Mouse (Mus musculus): Measurements from ENCODE around the gene Rragc. TPM values are rescaled to one million over a fixed set of nuclear protein-coding genes. Genes with fewer than 3 reads are reported as not detected.
A peak's percentile ranks its signal among the peaks of the same experiment; 100 is the strongest.

Rragc gene
- polyA plus RNA-seq, 1 experiment from 2014 or later = 54.3 TPM

DNA sequence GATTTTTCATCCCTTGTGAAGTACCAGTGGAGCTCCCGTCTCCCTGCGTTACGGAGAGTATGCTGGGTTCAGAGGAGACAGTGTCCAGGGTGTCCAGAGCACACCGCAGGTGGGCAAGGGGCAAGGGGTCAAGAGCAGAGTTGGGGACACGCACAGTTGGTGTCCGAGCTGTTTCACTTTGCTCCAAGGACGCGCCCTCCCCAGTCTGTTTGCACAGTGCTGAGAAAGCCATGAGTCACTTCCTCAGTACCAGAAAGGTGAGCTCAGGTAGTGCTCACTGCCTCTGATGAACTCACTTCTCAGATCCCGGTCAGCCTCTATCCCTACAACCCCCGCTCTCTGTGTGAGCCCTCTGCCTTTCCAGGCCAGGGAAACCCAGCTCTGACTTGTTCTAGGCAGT lies 32.4 kb downstream of the Rragc start:
- ATAC-seq (ENCODE audit: insufficient read depth) (peak; percentile 63; the same call in 1 of the 2 replicates), DNase-seq (no peak)
- H3K9me3 ChIP-seq (ENCODE audit: low read depth, low read length) = no peaks in the 10 kb centered on the region
- H3K4me3 ChIP-seq (ENCODE audit: low read depth, low read length) = no peak overlapping the region
- no peaks in the 10 kb centered on the region for H3K4me1 ChIP-seq (ENCODE audit: insufficient read depth)
- H3K36me3 ChIP-seq (ENCODE audit: insufficient read depth) = no peaks in the 10 kb centered on the region
- 54% methylated on average over 10 of the region's 10 CpGs for WGBS
- H3K27ac ChIP-seq (ENCODE audit: low read depth) = no peak overlapping the region
- H3K9ac ChIP-seq = no peak overlapping the region
- H3K4me2 ChIP-seq = no peak overlapping the region
- TF ChIP-seq CTCF (IDR thresholded peaks at IDR 0.05; ENCODE audit: low read depth) = no peak
- H3K27me3 ChIP-seq (ENCODE audit: insufficient read depth, low read length) = no peaks in the 10 kb centered on the region; the same call in 1 of the 2 replicates

DNA sequence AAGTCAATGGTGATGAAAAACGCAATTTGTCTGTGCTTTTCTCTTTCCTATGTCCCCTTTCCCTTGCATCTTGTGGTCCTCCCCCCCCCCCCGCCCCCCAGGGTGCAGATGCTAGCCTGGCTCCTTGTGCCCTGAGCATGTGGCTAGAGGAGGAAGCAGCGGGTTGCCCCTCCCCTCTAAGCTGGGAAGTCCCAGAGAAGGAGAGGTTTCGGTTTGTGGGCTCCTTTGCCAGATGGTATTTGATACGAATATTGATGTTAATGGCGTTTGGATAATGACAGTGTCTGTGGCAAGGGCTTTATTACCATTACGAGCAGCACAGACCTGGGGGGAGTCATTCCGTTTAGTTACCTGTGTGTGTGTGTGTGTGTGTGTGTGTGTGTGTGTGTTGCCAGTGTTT lies 34.8 kb downstream of the Rragc start:
- Histone ChIP-seq H3K4me1 (ENCODE audit: insufficient read depth) (no peaks in the 10 kb centered on the region), H3K9ac (no peak overlapping the region), H3K27me3 (ENCODE audit: insufficient read depth, low read length) (peaks cover 8% of the 10 kb centered on the region), H3K27ac (ENCODE audit: low read depth) (no peak overlapping the region), H3K4me2 (no peak overlapping the region), H3K4me3 (ENCODE audit: low read depth, low read length) (no peak overlapping the region), H3K36me3 (ENCODE audit: insufficient read depth) (no peaks in the 10 kb centered on the region), H3K9me3 (ENCODE audit: low read depth, low read length) (no peaks in the 10 kb centered on the region)
- no peak for ATAC-seq (ENCODE audit: insufficient read depth)
- TF ChIP-seq CTCF (IDR thresholded peaks at IDR 0.05; ENCODE audit: low read depth) = no peak
- DNase-seq = no peak
- WGBS = 39% methylated on average over 8 of the region's 8 CpGs

DNA sequence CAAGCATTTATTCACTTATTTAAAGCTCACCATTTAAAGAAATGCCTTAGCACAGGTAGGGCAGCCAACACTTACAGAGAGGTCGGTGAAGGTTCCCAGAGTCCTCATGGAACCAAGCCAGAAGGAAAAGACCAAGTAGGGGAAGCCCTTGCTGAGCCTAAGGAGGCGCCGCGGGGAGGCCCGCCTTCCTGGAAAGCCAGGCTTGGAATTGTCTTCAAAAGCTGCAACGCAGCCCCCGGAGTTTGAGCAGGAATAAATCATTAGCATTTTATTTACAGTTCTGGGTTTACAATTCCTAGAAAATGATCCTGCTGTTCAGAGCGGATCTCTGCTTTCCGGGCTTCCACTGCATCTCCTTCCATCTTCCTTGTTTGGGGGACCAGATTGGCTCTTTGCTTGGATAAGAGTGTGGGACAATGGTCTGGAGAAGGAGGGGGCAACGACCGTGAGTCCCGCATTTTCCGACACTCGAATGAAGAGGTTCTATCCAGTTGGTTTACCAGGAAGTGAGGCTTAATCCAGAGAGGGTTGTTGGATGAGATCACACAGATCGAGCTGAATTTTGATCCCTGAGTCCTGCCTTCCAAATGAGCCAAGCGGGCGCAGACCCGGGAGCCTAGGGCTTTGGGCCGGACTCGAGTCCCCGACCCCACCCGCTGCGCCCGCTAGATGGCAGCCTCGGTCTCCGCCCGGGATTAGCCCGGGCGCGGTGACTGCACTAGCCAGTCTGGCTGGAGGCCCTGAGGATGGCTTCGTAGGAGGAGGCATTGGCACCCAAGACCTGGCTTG lies 39.7 kb downstream of the Rragc start:
- DNase-seq (peak; percentile 93), ATAC-seq (ENCODE audit: insufficient read depth) (peak; percentile 91)
- peak overlapping the region; percentile 32 for H3K9ac ChIP-seq
- no peaks in the 10 kb centered on the region for H3K36me3 ChIP-seq (ENCODE audit: insufficient read depth)
- H3K27ac ChIP-seq (ENCODE audit: low read depth) = no peak overlapping the region
- H3K4me2 ChIP-seq = peak overlapping the region; percentile 49
- H3K4me1 ChIP-seq (ENCODE audit: insufficient read depth) = no peaks in the 10 kb centered on the region
- H3K27me3 ChIP-seq (ENCODE audit: insufficient read depth, low read length) = peaks cover 11% of the 10 kb centered on the region
- TF ChIP-seq CTCF (IDR thresholded peaks at IDR 0.05; ENCODE audit: low read depth) = peak; percentile 87
- H3K9me3 ChIP-seq (ENCODE audit: low read depth, low read length) = no peaks in the 10 kb centered on the region
- H3K4me3 ChIP-seq (ENCODE audit: low read depth, low read length) = peak overlapping the region; percentile 14; the same call in 1 of the 2 replicates
- WGBS = 4% methylated on average over 31 of the region's 31 CpGs

DNA sequence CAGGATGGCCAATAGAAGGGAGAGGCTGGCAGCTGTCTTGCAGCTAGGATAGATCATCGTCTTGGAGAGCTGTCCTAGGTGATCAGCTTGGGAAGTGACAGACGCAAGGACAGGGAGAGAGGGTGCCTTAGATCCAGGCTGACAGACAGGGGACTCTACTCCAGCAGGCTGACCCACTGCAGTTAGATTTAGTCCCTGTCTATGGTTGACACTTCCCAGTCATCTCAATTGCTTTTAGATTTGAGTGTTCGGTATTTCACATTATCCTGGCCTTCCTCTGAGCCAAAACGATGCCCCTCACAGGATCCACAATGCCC lies 40.2 kb downstream of the Rragc start:
- no peak for TF ChIP-seq CTCF (IDR thresholded peaks at IDR 0.05; ENCODE audit: low read depth)
- Histone ChIP-seq H3K9me3 (ENCODE audit: low read depth, low read length) (no peaks in the 10 kb centered on the region), H3K27ac (ENCODE audit: low read depth) (no peak overlapping the region), H3K9ac (no peak overlapping the region), H3K4me1 (ENCODE audit: insufficient read depth) (no peaks in the 10 kb centered on the region), H3K4me2 (peak overlapping the region; percentile 49), H3K4me3 (ENCODE audit: low read depth, low read length) (no peak overlapping the region), H3K36me3 (ENCODE audit: insufficient read depth) (no peaks in the 10 kb centered on the region), H3K27me3 (ENCODE audit: insufficient read depth, low read length) (peaks cover 11% of the 10 kb centered on the region)
- 60% methylated on average over 4 of the region's 4 CpGs for WGBS
- ATAC-seq (ENCODE audit: insufficient read depth) (no peak; the same call in 1 of the 2 replicates), DNase-seq (no peak)

DNA sequence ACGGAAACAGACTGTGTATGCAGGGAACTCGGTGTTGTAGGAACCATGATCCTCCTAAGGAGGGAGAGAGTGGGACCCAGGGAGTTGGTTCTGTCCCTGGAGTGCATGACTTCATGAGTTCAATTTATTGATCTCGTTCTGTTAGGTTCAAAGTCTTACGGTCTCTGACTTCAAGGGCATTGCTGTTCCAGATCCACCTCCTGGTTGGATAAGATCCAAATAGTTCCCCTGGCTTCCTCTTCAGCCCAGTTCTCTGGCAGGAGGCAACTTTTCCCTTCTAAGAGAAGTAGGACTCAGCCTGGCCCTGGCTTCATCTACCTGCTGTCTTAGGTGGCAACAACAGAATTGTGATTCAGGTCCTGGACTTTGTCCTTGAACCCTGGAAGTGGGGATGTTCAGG lies 40.6 kb downstream of the Rragc start:
- H3K4me1 ChIP-seq (ENCODE audit: insufficient read depth) = no peaks in the 10 kb centered on the region
- peaks cover 11% of the 10 kb centered on the region for H3K27me3 ChIP-seq (ENCODE audit: insufficient read depth, low read length)
- no peak overlapping the region for H3K4me3 ChIP-seq (ENCODE audit: low read depth, low read length)
- ATAC-seq (ENCODE audit: insufficient read depth) (no peak), DNase-seq (no peak)
- no peak overlapping the region for H3K4me2 ChIP-seq
- H3K9me3 ChIP-seq (ENCODE audit: low read depth, low read length) = no peaks in the 10 kb centered on the region
- H3K9ac ChIP-seq = no peak overlapping the region
- WGBS = 62% methylated on average over 4 of the region's 4 CpGs
- TF ChIP-seq CTCF (IDR thresholded peaks at IDR 0.05; ENCODE audit: low read depth) = no peak
- H3K36me3 ChIP-seq (ENCODE audit: insufficient read depth) = no peaks in the 10 kb centered on the region
- no peak overlapping the region for H3K27ac ChIP-seq (ENCODE audit: low read depth)

DNA sequence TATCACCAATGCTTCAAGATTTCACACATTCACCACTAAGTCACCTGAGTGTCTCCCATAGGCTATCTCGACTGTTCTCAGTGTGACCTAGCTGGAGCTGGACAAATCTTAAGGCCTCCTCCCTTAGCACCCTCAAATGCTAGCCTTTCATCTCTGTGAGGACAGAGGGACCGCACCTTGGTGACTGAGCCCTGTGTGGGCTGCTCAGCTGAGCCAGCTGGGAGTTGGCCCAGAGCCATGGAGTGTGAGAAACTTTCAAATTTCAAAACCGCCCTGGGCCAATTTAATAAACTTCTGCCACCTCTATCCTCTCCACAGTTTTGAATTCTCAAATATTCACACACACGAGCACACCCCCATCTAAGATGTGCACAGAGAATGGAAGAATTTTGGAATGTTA lies 43.7 kb downstream of the Rragc start:
- no peaks in the 10 kb centered on the region for H3K9me3 ChIP-seq (ENCODE audit: low read depth, low read length)
- no peak for TF ChIP-seq CTCF (IDR thresholded peaks at IDR 0.05; ENCODE audit: low read depth)
- no peaks in the 10 kb centered on the region for H3K4me1 ChIP-seq (ENCODE audit: insufficient read depth)
- WGBS = 36% methylated on average over 4 of the region's 4 CpGs
- H3K36me3 ChIP-seq (ENCODE audit: insufficient read depth) = no peaks in the 10 kb centered on the region
- H3K27me3 ChIP-seq (ENCODE audit: insufficient read depth, low read length) = peaks cover 8% of the 10 kb centered on the region
- no peak overlapping the region for H3K9ac ChIP-seq
- ATAC-seq (ENCODE audit: insufficient read depth) (no peak), DNase-seq (peak; percentile 46)
- H3K4me3 ChIP-seq (ENCODE audit: low read depth, low read length) = no peak overlapping the region
- no peak overlapping the region for H3K4me2 ChIP-seq
- no peak overlapping the region for H3K27ac ChIP-seq (ENCODE audit: low read depth)

DNA sequence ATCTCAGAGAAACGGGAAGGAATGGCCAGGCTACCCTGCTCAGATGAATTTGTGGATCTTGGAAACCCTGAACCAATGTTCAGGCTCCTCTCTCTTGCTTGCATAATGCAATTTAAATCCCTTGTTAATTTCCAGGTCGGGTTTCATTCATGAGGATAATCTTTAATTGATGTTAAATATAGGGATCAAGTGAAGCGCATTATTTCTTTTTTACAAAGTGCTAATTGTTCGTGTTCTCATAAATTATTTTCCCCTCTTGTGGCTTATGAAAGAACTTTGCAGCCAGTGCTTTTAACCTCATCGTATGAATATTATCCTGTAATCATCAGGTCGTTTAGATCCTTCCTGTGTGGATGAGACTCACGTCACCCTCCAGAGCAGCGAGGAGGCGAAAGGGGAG lies 45.5 kb downstream of the Rragc start:
- Histone ChIP-seq H3K9me3 (ENCODE audit: low read depth, low read length) (no peaks in the 10 kb centered on the region), H3K27ac (ENCODE audit: low read depth) (no peak overlapping the region), H3K27me3 (ENCODE audit: insufficient read depth, low read length) (no peaks in the 10 kb centered on the region), H3K36me3 (ENCODE audit: insufficient read depth) (no peaks in the 10 kb centered on the region), H3K4me1 (ENCODE audit: insufficient read depth) (no peaks in the 10 kb centered on the region), H3K9ac (no peak overlapping the region), H3K4me3 (ENCODE audit: low read depth, low read length) (no peak overlapping the region), H3K4me2 (no peak overlapping the region)
- no peak for DNase-seq
- ATAC-seq (ENCODE audit: insufficient read depth) = no peak
- 56% methylated on average over 9 of the region's 9 CpGs for WGBS
- TF ChIP-seq CTCF (IDR thresholded peaks at IDR 0.05; ENCODE audit: low read depth) = no peak

Measured in lung, embryonic 14.5 days (tissue).